Mouse (Mus musculus) brain, embryonic 14.5 days (tissue): ENCODE measurements around the gene Ppp1r7.

ENCODE experiments used
- CTCF ChIP-seq: fragments of 200-500 bp; IDR thresholded peaks from 2 replicates; pipeline ENCODE4 v1.5.1; 2012; ENCODE audit warnings: inconsistent platforms, mild to moderate bottlenecking, moderate library complexity, borderline replicate concordance; ENCODE audit not compliant: insufficient read depth, insufficient read length; ENCODE audit errors: extremely low read depth
- POLR2A ChIP-seq: fragments of 200-500 bp; IDR thresholded peaks from 2 replicates; pipeline ENCODE4 v1.6.1; 2012; ENCODE audit warnings: mild to moderate bottlenecking, inconsistent platforms, borderline replicate concordance; ENCODE audit not compliant: poor library complexity, insufficient read depth, insufficient read length, severe bottlenecking; ENCODE audit errors: extremely low read depth

DNA sequence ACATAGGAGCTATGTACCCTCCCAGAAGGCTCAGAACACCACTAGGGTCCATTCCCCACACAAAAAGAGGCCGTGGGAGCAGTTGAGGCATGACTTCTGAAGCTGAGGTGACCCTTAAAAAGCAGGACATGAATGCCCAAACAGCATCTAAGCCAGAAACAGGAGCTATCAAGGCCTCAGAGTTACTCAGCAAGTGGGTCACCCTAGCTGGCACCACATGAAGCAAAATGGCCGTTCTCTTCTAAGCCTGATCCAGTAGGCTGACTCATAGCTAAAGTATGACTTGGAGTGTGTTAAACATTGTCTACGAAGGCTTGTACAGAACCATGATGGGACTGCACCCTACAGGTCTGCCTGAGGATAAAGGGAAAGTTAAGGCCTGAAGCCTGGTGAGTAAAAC, 16.2 kb upstream of the Ppp1r7 start:
- TF ChIP-seq POLR2A (no peak), CTCF (no peak)
